In the genomic region with DNA sequence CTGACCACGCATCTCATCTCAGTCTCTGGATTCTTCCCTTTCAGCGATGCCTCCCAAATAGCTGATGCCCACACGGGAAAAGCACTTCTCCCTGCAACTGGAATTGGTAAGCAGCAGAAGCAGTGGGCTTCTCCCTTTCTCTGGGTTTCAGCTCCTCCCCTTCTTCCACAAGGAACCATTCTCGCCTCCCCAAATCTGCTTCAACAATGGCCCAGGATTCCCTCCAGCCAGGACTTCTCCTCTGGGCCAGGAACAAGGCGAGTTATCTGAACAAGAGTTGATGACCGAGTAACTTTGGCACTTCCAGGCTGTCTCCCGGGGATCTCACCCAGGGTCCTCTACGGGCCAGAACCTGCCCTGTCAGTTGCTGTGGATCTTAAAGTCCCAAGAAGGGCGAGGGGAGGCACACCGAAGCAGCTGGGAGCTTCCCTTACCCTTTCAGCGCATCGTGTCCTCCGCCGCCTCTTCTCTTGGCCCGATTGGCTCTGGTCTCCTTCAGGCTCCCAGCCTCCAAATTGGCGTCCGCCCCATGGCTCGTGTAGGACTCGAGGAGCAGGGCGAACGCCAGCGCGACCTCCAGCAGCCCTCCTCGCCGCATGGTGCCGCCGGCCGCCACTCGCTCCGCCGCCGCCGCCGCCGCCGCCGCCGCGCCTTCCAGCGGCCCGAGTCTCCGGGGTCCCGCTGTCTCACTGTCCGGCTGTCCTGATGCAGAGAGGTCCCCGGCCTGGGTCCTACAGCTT, we compare ENCODE assay signal across 8 mouse cellular contexts. TPM values are rescaled to one million over a fixed set of nuclear protein-coding genes. Genes with fewer than 3 reads are reported as not detected.
DNase-seq lines count a peak whose midpoint lies in the region; ATAC-seq lines count a peak whose summit lies in the region.

Gene Gm9913, plus strand, starts transcription at position 84 of the 740 bp plus-strand sequence.

- peak within 1 kb of the TSS; percentile 65 for H3K27ac ChIP-seq in hindbrain, embryonic 16.5 days (ENCODE audit: low read depth, low read length)
- no peak within 1 kb of the TSS for H3K27ac ChIP-seq in liver, embryonic 15.5 days (replicated peaks)
- no peak within 1 kb of the TSS; the same call in 1 of the 2 replicates for H3K27ac ChIP-seq in neural tube, embryonic 14.5 days (ENCODE audit: low read depth, low read length)

- WGBS in hindbrain, embryonic 16.5 days: 1% methylated on average over 41 of the region's 45 CpGs
- 1% methylated on average over 44 of the region's 45 CpGs for WGBS in liver, embryonic 15.5 days (ENCODE audit: insufficient replicate concordance)
- under 1% methylated on average over 45 of the region's 45 CpGs for WGBS in neural tube, embryonic 14.5 days

- H3K27me3 ChIP-seq in hindbrain, embryonic 16.5 days (replicated peaks; ENCODE audit: control insufficient read depth, insufficient read depth, low read length): no peaks in the 10 kb centered on the region
- peaks cover 73% of the 10 kb centered on the region for H3K27me3 ChIP-seq in liver, embryonic 15.5 days
- no peaks in the 10 kb centered on the region for H3K27me3 ChIP-seq in neural tube, embryonic 14.5 days (ENCODE audit: control insufficient read depth, insufficient read depth, low read length)

- H3K4me3 ChIP-seq in hindbrain, embryonic 16.5 days (ENCODE audit: low read length): peak within 1 kb of the TSS; percentile 74
- peak within 1 kb of the TSS; percentile 35 for H3K4me3 ChIP-seq in liver, embryonic 15.5 days (replicated peaks)
- H3K4me3 ChIP-seq in neural tube, embryonic 14.5 days (ENCODE audit: low read depth, low read length): peak within 1 kb of the TSS; percentile 68

- ATAC-seq in hindbrain, embryonic 16.5 days: no peak; the same call in none of the 2 replicates
- no peak for ATAC-seq in liver, embryonic 15.5 days (ENCODE audit: insufficient read depth)
- ATAC-seq in neural tube, embryonic 14.5 days (ENCODE audit: low read depth): peak; percentile 61

- intact Hi-C loops in gastrocnemius, postnatal 14 days (cut with DNase I; ENCODE audit: low total_unique reads): loop anchor here (10.0 kb wide), 1 partner anchor 100 kb away; no protein-coding TSS in a partner anchor

- H3K36me3 ChIP-seq in hindbrain, embryonic 16.5 days (ENCODE audit: control insufficient read depth, insufficient read depth, low read length): no peaks in the 10 kb centered on the region
- H3K36me3 ChIP-seq in liver, embryonic 15.5 days (replicated peaks): no peaks in the 10 kb centered on the region
- no peaks in the 10 kb centered on the region for H3K36me3 ChIP-seq in neural tube, embryonic 14.5 days (ENCODE audit: control insufficient read depth, insufficient read depth, low read length)

- H3K9me3 ChIP-seq in hindbrain, embryonic 16.5 days (ENCODE audit: control insufficient read depth, low read length): no peaks in the 10 kb centered on the region
- no peaks in the 10 kb centered on the region for H3K9me3 ChIP-seq in liver, embryonic 15.5 days (replicated peaks)
- H3K9me3 ChIP-seq in neural tube, embryonic 14.5 days (ENCODE audit: control insufficient read depth, low read length): no peaks in the 10 kb centered on the region

- peak within 1 kb of the TSS; percentile 70 for H3K9ac ChIP-seq in hindbrain, embryonic 16.5 days (ENCODE audit: low read depth, low read length)
- no peak within 1 kb of the TSS for H3K9ac ChIP-seq in liver, embryonic 15.5 days
- H3K9ac ChIP-seq in neural tube, embryonic 14.5 days (replicated peaks; ENCODE audit: low read depth, low read length): peak within 1 kb of the TSS; percentile 72

- peaks cover 7% of the 10 kb centered on the region for H3K4me1 ChIP-seq in hindbrain, embryonic 16.5 days (ENCODE audit: control insufficient read depth, insufficient read depth, low read depth, low read length)
- no peaks in the 10 kb centered on the region for H3K4me1 ChIP-seq in liver, embryonic 15.5 days (replicated peaks)
- H3K4me1 ChIP-seq in neural tube, embryonic 14.5 days (ENCODE audit: control insufficient read depth, insufficient read depth, low read length): peaks cover 8% of the 10 kb centered on the region; the same call in 1 of the 2 replicates

- DNase-seq in kidney, adult 18-20 months: peak; percentile 25
- no peak for DNase-seq in kidney, adult 8-10 months
- peak; percentile 16 to 21 for DNase-seq in cerebellum, postnatal 36 days
- peak; percentile 79 for DNase-seq in gastrocnemius, postnatal 14 days
- no peak for DNase-seq in spleen, postnatal 4 days (ENCODE audit: low spot score in 2 of 2)

- peak within 1 kb of the TSS; percentile 72 for H3K4me2 ChIP-seq in hindbrain, embryonic 16.5 days (ENCODE audit: low read length)
- H3K4me2 ChIP-seq in liver, embryonic 15.5 days: peak within 1 kb of the TSS; percentile 47
- H3K4me2 ChIP-seq in neural tube, embryonic 14.5 days (ENCODE audit: low read depth, low read length): peak within 1 kb of the TSS; percentile 90

RNA-seq across cellular contexts. Expression of gene Gm9913, which starts in this region (rescaled TPM):
- total RNA-seq in gastrocnemius, postnatal 14 days (2021): under 1 TPM; 0.16 to 0.18 TPM
- polyA plus RNA-seq in hindbrain, embryonic 16.5 days (2015; fragmentation: Nextera tagmentation; extraction: Ambion mirVana): 0.08 and 0.10 TPM in 2 replicates
- polyA plus RNA-seq in liver, embryonic 15.5 days (2015; fragmentation: Nextera tagmentation; extraction: Ambion mirVana): 0.03 and 0.08 TPM in 2 replicates
- 0.11 and 0.17 TPM in 2 replicates for polyA plus RNA-seq in neural tube, embryonic 14.5 days (2014; fragmentation: Nextera tagmentation; extraction: Ambion mirVana)

Comparison
In these comparisons a context has a peak if more than half of its experiments do, and no peak if none do; other contexts are left out.
1. DNase-seq: peak in kidney, adult 18-20 months (single experiment) and cerebellum, postnatal 36 days (2 of 2); none in kidney, adult 8-10 months (0 of 2) and spleen, postnatal 4 days (0 of 2).
2. Peak in DNase-seq in gastrocnemius, postnatal 14 days; RNA of the gene not detected or under 1 TPM.
3. Peak in ATAC-seq, H3K4me3 ChIP-seq, H3K9ac ChIP-seq and H3K4me2 ChIP-seq in neural tube, embryonic 14.5 days; RNA of the gene not detected or under 1 TPM.
4. Peak in every context shown above with its lines, with median percentiles within 50 percentile points of each other: H3K4me2 ChIP-seq and H3K4me3 ChIP-seq.